In the genomic region with DNA sequence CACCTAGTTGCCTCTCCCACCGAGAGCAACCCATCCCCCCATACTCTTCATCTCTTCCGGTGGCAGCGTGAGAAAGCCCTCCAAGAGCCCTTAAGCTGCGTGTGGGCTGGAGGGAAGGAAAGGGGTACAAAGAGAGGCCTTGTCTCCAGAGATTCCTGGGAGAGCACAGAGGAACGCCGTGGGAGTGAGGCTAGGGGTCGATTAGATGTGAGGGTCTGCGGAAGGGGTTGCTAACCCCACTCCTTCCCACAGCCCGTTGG, we compare ENCODE assay signal across 8 mouse cellular contexts. TPM values are rescaled to one million over a fixed set of nuclear protein-coding genes. Genes with fewer than 3 reads are reported as not detected.
DNase-seq lines count a peak whose midpoint lies in the region; ATAC-seq lines count a peak whose summit lies in the region.

No protein-coding gene starts in this region.

- no peaks in the 10 kb centered on the region for H3K27me3 ChIP-seq in kidney, embryonic 14.5 days (ENCODE audit: control insufficient read depth, insufficient read depth, low read length)
- no peaks in the 10 kb centered on the region for H3K27me3 ChIP-seq in intestine, embryonic 14.5 days (replicated peaks; ENCODE audit: control insufficient read depth, insufficient read depth, low read length)
- H3K27me3 ChIP-seq in midbrain, embryonic 13.5 days, result no peaks in the 10 kb centered on the region

- peak overlapping the region; percentile 67 for H3K9ac ChIP-seq in kidney, embryonic 14.5 days (ENCODE audit: low read depth, low read length)
- H3K9ac ChIP-seq in intestine, embryonic 14.5 days (ENCODE audit: low read length), result peak overlapping the region; percentile 65
- H3K9ac ChIP-seq in midbrain, embryonic 13.5 days (replicated peaks), result peak overlapping the region; percentile 79

- 0 out of 2 replicates have a peak, but pooled peaks cover 9% of the 10 kb centered on the region for H3K4me1 ChIP-seq in kidney, embryonic 14.5 days (ENCODE audit: control insufficient read depth, insufficient read depth, low read length)
- peaks cover 11% of the 10 kb centered on the region for H3K4me1 ChIP-seq in intestine, embryonic 14.5 days (replicated peaks; ENCODE audit: control insufficient read depth, insufficient read depth, low read length)
- peaks cover 27% of the 10 kb centered on the region for H3K4me1 ChIP-seq in midbrain, embryonic 13.5 days (replicated peaks)

- WGBS in kidney, embryonic 14.5 days, result 0% methylated on average over 9 of the region's 9 CpGs
- 0% methylated on average over 9 of the region's 9 CpGs for WGBS in intestine, embryonic 14.5 days
- WGBS in midbrain, embryonic 13.5 days, result 2% methylated on average over 9 of the region's 9 CpGs

- H3K9me3 ChIP-seq in kidney, embryonic 14.5 days (ENCODE audit: control insufficient read depth, low read length), result no peaks in the 10 kb centered on the region
- no peaks in the 10 kb centered on the region for H3K9me3 ChIP-seq in intestine, embryonic 14.5 days (ENCODE audit: control insufficient read depth, low read length)
- H3K9me3 ChIP-seq in midbrain, embryonic 13.5 days, result no peaks in the 10 kb centered on the region

- DNase-seq in kidney, postnatal 10 days, result no peak
- peak; percentile 78 for DNase-seq in embryo, embryonic 10 days (ENCODE audit: low spot score)
- no peak for DNase-seq in intestine, embryonic 14.5 days (ENCODE audit: low spot score)
- no peak for DNase-seq in adrenal gland, adult 18-20 months (ENCODE audit: low spot score in 2 of 2)
- DNase-seq in frontal cortex, postnatal 14 days (ENCODE audit: low spot score in 2 of 2), result no peak

- H3K27ac ChIP-seq in kidney, embryonic 14.5 days (ENCODE audit: low read depth, low read length), result peak overlapping the region; percentile 59; the same call in 1 of the 2 replicates
- peak overlapping the region; percentile 77 for H3K27ac ChIP-seq in intestine, embryonic 14.5 days (ENCODE audit: low read depth)
- peak overlapping the region; percentile 77 for H3K27ac ChIP-seq in midbrain, embryonic 13.5 days

- peak overlapping the region; percentile 52 for H3K4me3 ChIP-seq in kidney, embryonic 14.5 days (ENCODE audit: low read length)
- peak overlapping the region; percentile 64 for H3K4me3 ChIP-seq in intestine, embryonic 14.5 days (ENCODE audit: low read depth, low read length)
- H3K4me3 ChIP-seq in midbrain, embryonic 13.5 days (replicated peaks), result peak overlapping the region; percentile 60

- H3K4me2 ChIP-seq in kidney, embryonic 14.5 days (replicated peaks; ENCODE audit: low read depth, low read length), result peak overlapping the region; percentile 85
- peak overlapping the region; percentile 82 for H3K4me2 ChIP-seq in intestine, embryonic 14.5 days (ENCODE audit: low read length)
- H3K4me2 ChIP-seq in midbrain, embryonic 13.5 days (replicated peaks), result peak overlapping the region; percentile 93

- H3K36me3 ChIP-seq in kidney, embryonic 14.5 days (ENCODE audit: control insufficient read depth, insufficient read depth, low read length), result peaks cover 8% of the 10 kb centered on the region; the same call in 1 of the 2 replicates
- H3K36me3 ChIP-seq in intestine, embryonic 14.5 days (ENCODE audit: control insufficient read depth, insufficient read depth, low read length), result peaks cover 18% of the 10 kb centered on the region
- peaks cover 24% of the 10 kb centered on the region for H3K36me3 ChIP-seq in midbrain, embryonic 13.5 days

- peak; percentile 4; the same call in 1 of the 2 replicates for ATAC-seq in kidney, embryonic 14.5 days (ENCODE audit: low FRiP score, low TSS enrichment)
- ATAC-seq in intestine, embryonic 14.5 days (replicated peaks; ENCODE audit: low FRiP score, low TSS enrichment, low read depth), result no peak
- peak; percentile 49 for ATAC-seq in midbrain, embryonic 13.5 days
- ATAC-seq in monocyte, adult 5-6 weeks (replicated peaks; ENCODE audit: insufficient number of reproducible peaks, low FRiP score, low TSS enrichment, poor library complexity, severe bottlenecking), result no peak

RNA-seq across cellular contexts. Expression of a gene that starts 0.8 kb away (rescaled TPM):
- 22.8 and 33.6 TPM in 2 replicates for polyA plus RNA-seq in kidney, embryonic 14.5 days (2014; fragmentation: Nextera tagmentation; extraction: Ambion mirVana)
- polyA plus RNA-seq in intestine, embryonic 14.5 days (2014; fragmentation: Nextera tagmentation; extraction: Ambion mirVana), result 29.5 and 30.1 TPM in 2 replicates
- polyA plus RNA-seq in midbrain, embryonic 13.5 days (2015; fragmentation: Nextera tagmentation; extraction: Ambion mirVana), result 27.9 and 31.9 TPM in 2 replicates
- 10 to 100 TPM in 1 of 2 experiments, 1 to 10 TPM in 1; 8.8 to 15.2 TPM for total RNA-seq in adrenal gland, adult 18-20 months (2021)
- total RNA-seq in monocyte, adult 5-6 weeks (2017), result 112 to 198 TPM (median 125 TPM) in 3 replicates

RNA-seq across cellular contexts. Expression of a gene that starts 13.2 kb away (rescaled TPM):
- polyA plus RNA-seq in kidney, embryonic 14.5 days (2014; fragmentation: Nextera tagmentation; extraction: Ambion mirVana), result 53.8 and 59.2 TPM in 2 replicates
- 55.5 and 60.8 TPM in 2 replicates for polyA plus RNA-seq in intestine, embryonic 14.5 days (2014; fragmentation: Nextera tagmentation; extraction: Ambion mirVana)
- 35.0 and 37.0 TPM in 2 replicates for polyA plus RNA-seq in midbrain, embryonic 13.5 days (2015; fragmentation: Nextera tagmentation; extraction: Ambion mirVana)
- total RNA-seq in adrenal gland, adult 18-20 months (2021), result 10 to 100 TPM; 17.4 to 22.2 TPM
- total RNA-seq in monocyte, adult 5-6 weeks (2017), result 15.5 to 32.5 TPM (median 20.3 TPM) in 3 replicates

RNA-seq across cellular contexts. Expression of a gene that starts 13.3 kb away (rescaled TPM):
- 1.2 and 3.1 TPM in 2 replicates for polyA plus RNA-seq in kidney, embryonic 14.5 days (2014; fragmentation: Nextera tagmentation; extraction: Ambion mirVana)
- polyA plus RNA-seq in intestine, embryonic 14.5 days (2014; fragmentation: Nextera tagmentation; extraction: Ambion mirVana), result 0.76 and 1.5 TPM in 2 replicates
- polyA plus RNA-seq in midbrain, embryonic 13.5 days (2015; fragmentation: Nextera tagmentation; extraction: Ambion mirVana), result 1.6 and 2.7 TPM in 2 replicates
- total RNA-seq in adrenal gland, adult 18-20 months (2021), result under 1 TPM; 0.43 to 0.64 TPM
- 0.58 TPM in 1 of 3 replicates, not detected in the others for total RNA-seq in monocyte, adult 5-6 weeks (2017)

RNA-seq across cellular contexts. Expression of a gene that starts 26.8 kb away (rescaled TPM):
- polyA plus RNA-seq in kidney, embryonic 14.5 days (2014; fragmentation: Nextera tagmentation; extraction: Ambion mirVana), result 13.5 and 19.2 TPM in 2 replicates
- 15.0 and 16.7 TPM in 2 replicates for polyA plus RNA-seq in intestine, embryonic 14.5 days (2014; fragmentation: Nextera tagmentation; extraction: Ambion mirVana)
- 20.6 and 22.8 TPM in 2 replicates for polyA plus RNA-seq in midbrain, embryonic 13.5 days (2015; fragmentation: Nextera tagmentation; extraction: Ambion mirVana)
- 10 to 100 TPM; 17.0 to 20.3 TPM for total RNA-seq in adrenal gland, adult 18-20 months (2021)
- 36.0 to 44.2 TPM (median 40.6 TPM) in 3 replicates for total RNA-seq in monocyte, adult 5-6 weeks (2017)

RNA-seq across cellular contexts. Expression of a gene that starts 42.3 kb away (rescaled TPM):
- 134 and 221 TPM in 2 replicates for polyA plus RNA-seq in kidney, embryonic 14.5 days (2014; fragmentation: Nextera tagmentation; extraction: Ambion mirVana)
- polyA plus RNA-seq in intestine, embryonic 14.5 days (2014; fragmentation: Nextera tagmentation; extraction: Ambion mirVana), result 180 and 184 TPM in 2 replicates
- polyA plus RNA-seq in midbrain, embryonic 13.5 days (2015; fragmentation: Nextera tagmentation; extraction: Ambion mirVana), result 51.3 and 56.5 TPM in 2 replicates
- 100 to 1,000 TPM; 213 to 232 TPM for total RNA-seq in adrenal gland, adult 18-20 months (2021)
- total RNA-seq in monocyte, adult 5-6 weeks (2017), result 84.4 to 180 TPM (median 92.3 TPM) in 3 replicates

Comparison
In these comparisons a context has a peak if more than half of its experiments do, and no peak if none do; other contexts are left out.
1. ATAC-seq: peak in kidney, embryonic 14.5 days (single experiment) and midbrain, embryonic 13.5 days (single experiment); none in intestine, embryonic 14.5 days (single experiment) and monocyte, adult 5-6 weeks (single experiment).
2. Peak in every context shown above with its lines, with median percentiles within 50 percentile points of each other: H3K27ac ChIP-seq, H3K4me2 ChIP-seq, H3K4me3 ChIP-seq and H3K9ac ChIP-seq.